Mouse (Mus musculus): ENCODE data around the gene Olfr1417.
"Not testable (repeated sequence)": the region's sequence is repeated elsewhere in the genome, so short reads cannot be mapped to it uniquely, and the experiment has no call there.

The Olfr1417 gene

GRCm38 (mm10) chr19:11839119-11839518 is at the start of gene Olfr1417:
Olfr1417 (minus strand) TSS chr19:11839219.
- no peak for DNase-seq

GRCm38 (mm10) chr19:11886265-11886664 is 47.2 kb upstream of the Olfr1417 start, which contains the start of gene Olfr1420:
Olfr1420 (plus strand) TSS chr19:11886565.
- DNase-seq = no peak

- not testable (repeated sequence) for DNase-seq
Observed at GRCm38 (mm10) chr19:11878404-11878803, 39.4 kb upstream of the Olfr1417 start.

GRCm38 (mm10) chr19:11875006-11875405 is 36.0 kb upstream of the Olfr1417 start, which contains the start of gene Olfr1419:
Olfr1419 (minus strand) TSS chr19:11875106.
- no peak for DNase-seq

GRCm38 (mm10) chr19:11867837-11868236 is 28.8 kb upstream of the Olfr1417 start:
- no peak for DNase-seq

- no peak for DNase-seq
Observed at GRCm38 (mm10) chr19:11860966-11861365, 21.9 kb upstream of the Olfr1417 start, which contains the start of gene Olfr1418. Olfr1418 (minus strand) TSS chr19:11861066.

- DNase-seq = no peak
Observed at GRCm38 (mm10) chr19:11856506-11856905, 17.5 kb upstream of the Olfr1417 start.

- DNase-seq = no peak
Observed at GRCm38 (mm10) chr19:11854821-11855220, 15.8 kb upstream of the Olfr1417 start.

GRCm38 (mm10) chr19:11852652-11853051 is 13.6 kb upstream of the Olfr1417 start:
- DNase-seq = no peak

- no peak for DNase-seq
Observed at GRCm38 (mm10) chr19:11846333-11846732, 7.3 kb upstream of the Olfr1417 start.

GRCm38 (mm10) chr19:11823346-11824065 is 15.5 kb downstream of the Olfr1417 start:
- no peak for DNase-seq

- DNase-seq = peak; percentile 7
Observed at GRCm38 (mm10) chr19:11820211-11820610, 18.8 kb downstream of the Olfr1417 start.

- DNase-seq = peak; percentile 76
Observed at GRCm38 (mm10) chr19:11819800-11820199, 19.2 kb downstream of the Olfr1417 start.

- DNase-seq = peak; percentile 8
Observed at GRCm38 (mm10) chr19:11819143-11819700, 19.8 kb downstream of the Olfr1417 start, which contains the start of gene Stx3. Stx3 (minus strand) TSS chr19:11819403.

- peak; percentile 42 for DNase-seq
Observed at GRCm38 (mm10) chr19:11818199-11819142, 20.5 kb downstream of the Olfr1417 start.

GRCm38 (mm10) chr19:11817586-11817985 is 21.4 kb downstream of the Olfr1417 start:
- no peak for DNase-seq

- DNase-seq = no peak
Observed at GRCm38 (mm10) chr19:11816706-11817105, 22.3 kb downstream of the Olfr1417 start.

GRCm38 (mm10) chr19:11814742-11815333 is 24.2 kb downstream of the Olfr1417 start:
- no peak for DNase-seq

- no peak for DNase-seq
Observed at GRCm38 (mm10) chr19:11813649-11814048, 25.4 kb downstream of the Olfr1417 start.

- no peak for DNase-seq
Observed at GRCm38 (mm10) chr19:11813136-11813535, 25.9 kb downstream of the Olfr1417 start.

GRCm38 (mm10) chr19:11811688-11812365 is 27.2 kb downstream of the Olfr1417 start:
- no peak for DNase-seq

GRCm38 (mm10) chr19:11810856-11811255 is 28.2 kb downstream of the Olfr1417 start:
- no peak for DNase-seq

All from right cerebral cortex, postnatal 14 days (tissue).